Mouse (Mus musculus) T-helper 1 cell (primary cell): ENCODE measurements around the gene Cpne6.

Experiments used
- in situ Hi-C: fragments of 300-600 bp; cut with MboI, MseI; formaldehyde crosslinking; loops from one replicate; pipeline ENCODE4 v1.15.1; 2025; ENCODE audit warnings: high pct_unique_total_duplicates

The Cpne6 gene

DNA sequence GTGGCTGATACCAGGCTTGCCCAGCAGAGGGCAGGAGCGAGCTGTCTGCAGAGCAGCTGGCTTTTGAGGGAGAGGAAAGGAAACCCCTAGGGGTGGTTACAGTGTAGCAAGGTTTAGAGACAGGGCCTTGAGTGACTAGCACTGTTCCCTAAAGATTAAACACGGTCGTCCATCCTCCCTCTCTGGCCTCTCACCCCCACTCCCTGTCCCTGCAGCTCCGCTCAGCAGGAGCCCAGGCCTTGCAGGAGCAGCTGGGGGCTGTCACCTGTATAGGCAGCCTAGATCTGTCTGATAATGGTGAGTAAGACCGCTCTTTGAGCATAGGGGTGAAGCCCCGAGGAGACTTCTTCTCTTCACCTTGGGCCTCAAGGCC lies 12.8 kb upstream of the Cpne6 start:
- in situ Hi-C loops = loop anchor here (5.0 kb wide), 1 partner anchor 35 kb away; no protein-coding TSS in a partner anchor

DNA sequence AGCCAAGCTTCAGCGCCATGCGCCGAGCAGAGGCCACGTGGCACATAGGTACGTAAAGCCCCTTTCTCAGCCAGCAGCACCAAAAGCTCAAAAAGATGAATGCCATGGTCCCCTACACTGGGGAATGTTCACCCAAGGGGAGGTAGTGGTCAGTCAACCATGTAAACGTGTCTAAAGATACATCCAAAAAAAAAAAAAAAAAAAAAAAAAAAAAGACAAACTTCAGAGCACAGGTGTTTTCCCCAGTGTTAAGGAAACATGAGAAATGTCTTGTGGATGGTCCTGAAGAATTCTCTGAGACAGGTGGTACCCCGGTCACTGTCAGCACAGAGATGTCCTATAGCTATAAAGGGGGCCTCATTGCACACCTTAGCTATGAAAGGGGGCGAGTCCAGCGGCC lies 4.6 kb upstream of the Cpne6 start:
- in situ Hi-C loops = no loop called here

DNA sequence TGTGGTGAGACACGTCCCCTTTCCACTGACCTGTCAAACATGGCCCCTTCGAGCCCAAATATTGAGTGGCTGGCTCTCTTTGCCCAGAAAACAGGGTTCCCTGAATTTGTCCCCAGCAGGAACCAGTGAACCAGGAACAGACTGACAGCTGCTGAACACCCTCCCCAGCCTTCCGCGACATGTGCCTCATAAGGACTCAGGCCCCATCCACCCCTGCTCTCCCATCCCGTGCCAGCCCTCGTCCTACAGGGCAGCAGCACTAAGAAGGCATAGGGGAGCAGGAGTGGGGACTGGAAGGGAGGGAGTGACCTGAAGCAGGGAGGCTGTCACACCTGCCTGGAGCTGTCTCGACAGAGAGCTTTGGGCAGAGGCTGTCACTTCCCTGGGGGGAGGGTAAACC lies 2.4 kb upstream of the Cpne6 start:
- in situ Hi-C loops = no loop called here

DNA sequence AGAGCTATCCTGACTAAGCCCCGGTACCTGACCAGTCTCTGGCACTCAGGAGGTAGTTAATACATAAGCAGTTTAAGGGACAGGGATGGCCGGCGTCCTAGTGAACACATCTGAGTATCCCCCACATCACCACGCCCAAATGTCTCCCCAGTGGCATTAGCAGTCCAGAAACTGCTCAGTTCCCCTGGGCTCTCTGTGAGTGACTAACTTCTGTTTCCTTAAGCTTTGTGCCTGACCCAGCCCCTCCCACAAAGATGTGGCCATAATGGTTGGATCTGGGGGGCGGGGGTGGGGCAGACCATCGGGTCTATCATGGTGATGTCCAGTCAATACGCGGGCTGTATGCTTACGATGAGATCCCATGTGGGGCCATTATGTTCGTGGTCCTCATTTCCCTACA lies 705 bp upstream of the Cpne6 start:
- in situ Hi-C loops = no loop called here

DNA sequence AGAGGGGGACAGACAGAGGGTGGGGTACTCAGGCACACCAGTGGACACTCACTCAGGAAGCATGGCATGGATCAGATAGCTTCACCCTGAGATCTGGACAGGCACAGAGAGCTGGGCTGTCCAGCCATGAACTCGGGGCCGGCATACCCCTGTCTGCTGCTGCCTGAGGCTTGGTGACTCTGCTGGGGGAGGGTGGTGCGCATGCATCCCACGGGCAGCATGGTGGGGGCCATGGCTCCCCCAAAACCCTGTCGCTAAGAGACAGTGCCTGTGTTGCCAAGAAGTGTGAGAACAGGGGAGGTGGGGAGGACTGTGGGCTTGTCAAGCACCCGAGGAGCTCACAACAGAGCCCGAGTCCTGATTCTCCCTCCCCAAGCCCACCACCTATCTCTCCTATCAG lies 792 bp downstream of the Cpne6 start:
- in situ Hi-C loops = no loop called here

DNA sequence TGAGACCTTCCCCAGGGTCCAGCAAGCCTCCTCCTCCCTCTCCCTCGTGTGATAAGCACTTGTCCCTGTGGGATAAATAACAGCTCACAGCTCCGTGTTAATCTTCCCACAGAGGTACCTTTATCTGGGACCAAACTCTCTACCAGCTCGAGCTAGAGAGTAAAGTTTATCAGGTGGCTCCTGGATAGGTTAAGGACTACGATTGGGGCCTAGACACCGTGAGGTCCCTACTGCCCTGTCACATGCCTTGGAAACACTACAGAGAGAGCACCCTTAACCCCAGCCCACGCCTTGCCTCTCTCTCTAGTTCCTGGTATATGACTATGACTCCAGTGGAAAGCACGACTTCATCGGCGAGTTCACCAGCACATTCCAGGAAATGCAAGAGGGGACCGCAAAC lies 3.7 kb downstream of the Cpne6 start:
- in situ Hi-C loops = no loop called here

DNA sequence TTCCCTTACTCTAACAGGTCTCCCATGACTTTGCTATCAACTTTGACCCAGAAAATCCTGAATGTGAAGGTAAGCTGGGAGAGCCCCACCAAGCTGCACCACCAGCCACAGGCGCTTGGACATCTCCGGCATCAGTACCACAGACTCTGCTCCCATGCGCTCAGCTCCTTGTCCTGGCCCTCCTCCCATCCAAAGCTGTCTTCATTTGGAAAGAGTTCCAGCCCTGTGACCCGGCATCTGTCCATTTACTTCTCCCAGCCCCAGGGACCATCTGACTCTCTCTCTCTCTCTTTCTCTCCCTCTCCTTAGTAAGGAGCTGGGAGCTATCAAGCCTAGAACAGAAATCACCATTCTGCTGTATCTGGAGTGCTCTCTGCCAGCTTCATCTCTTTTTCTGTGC lies 5.6 kb downstream of the Cpne6 start:
- in situ Hi-C loops = no loop called here

DNA sequence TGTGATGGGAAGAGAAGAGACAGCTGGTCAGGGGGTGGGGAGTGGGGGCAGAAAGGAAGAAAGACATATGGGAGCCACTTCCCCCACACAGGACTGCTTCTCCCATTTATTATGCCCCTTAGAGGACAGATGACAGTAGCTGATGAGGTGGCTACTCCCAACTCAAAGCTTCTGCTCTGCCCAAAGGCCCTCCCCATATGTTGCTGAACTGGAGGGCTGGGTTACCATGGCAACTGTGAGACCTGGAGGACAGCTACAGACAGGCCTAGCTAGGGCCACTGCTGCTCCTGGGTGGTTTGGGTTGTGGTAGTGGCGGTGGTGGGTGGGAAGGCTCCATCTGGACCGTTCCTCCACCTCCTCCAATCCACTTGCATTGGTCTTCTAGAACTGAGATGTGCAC lies 8.7 kb downstream of the Cpne6 start:
- in situ Hi-C loops = no loop called here

DNA sequence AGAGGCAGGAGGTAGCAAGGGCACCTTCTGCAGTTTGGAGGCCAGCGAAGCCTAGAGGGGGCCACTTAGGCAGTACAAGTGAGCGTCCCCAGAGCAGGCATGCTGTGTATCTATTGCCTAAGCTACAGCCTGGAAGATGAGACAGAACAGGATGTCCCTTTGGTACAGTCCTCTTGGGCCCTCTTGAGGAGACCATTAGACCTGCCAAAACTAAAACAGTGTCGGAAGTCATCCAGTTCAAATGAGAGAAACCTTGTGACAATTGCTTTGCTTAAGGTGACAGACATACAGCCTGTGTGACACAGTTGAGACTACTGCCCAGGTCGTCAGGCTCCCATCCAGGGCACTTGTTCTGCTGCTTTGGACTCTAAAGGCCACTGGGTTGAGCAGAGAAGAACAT lies 9.4 kb downstream of the Cpne6 start:
- in situ Hi-C loops = no loop called here

DNA sequence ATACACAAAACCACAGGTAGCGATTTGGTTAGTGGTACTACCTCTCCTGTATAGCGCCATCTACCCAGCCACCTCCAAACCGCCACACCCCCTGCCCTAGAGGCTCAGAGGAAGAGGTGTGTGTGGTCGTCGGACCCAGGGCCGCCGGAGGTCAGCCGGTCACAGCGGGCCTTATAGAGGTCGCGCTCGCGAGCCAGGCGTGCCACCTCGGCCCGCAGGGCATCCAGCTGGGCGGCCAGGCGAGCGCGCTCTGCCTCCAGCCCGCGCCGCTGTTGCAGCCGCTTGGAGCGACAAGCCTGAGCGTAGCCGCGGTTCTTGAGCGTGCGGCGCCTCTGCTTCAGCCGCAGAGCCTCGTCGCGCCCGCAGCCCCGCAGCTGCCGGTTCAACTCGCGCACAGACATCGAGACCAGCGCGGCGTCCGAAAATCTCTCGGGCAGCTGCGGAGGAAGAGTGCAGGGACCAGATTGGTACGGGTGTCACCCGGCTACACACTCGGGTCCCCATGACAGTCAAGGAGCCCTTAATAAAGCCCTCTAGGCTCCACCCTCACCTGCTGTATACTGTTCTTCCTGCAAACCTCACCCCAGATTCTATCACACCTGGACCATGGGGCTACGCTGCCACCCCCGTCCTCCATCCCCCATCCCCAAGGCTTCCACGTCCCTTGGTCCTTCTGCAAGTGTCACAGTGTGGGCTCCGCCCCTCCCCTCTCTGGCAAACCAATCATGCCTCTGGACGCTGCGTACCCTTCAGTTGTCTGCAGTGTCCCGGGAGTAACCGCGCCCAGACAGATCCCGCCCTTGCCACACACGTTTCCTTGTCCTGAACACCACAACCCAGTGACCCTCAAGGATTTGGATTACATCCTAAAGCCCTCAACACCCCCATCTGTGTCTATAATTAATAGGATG lies 10.5 kb downstream of the Cpne6 start:
- in situ Hi-C loops = no loop called here

DNA sequence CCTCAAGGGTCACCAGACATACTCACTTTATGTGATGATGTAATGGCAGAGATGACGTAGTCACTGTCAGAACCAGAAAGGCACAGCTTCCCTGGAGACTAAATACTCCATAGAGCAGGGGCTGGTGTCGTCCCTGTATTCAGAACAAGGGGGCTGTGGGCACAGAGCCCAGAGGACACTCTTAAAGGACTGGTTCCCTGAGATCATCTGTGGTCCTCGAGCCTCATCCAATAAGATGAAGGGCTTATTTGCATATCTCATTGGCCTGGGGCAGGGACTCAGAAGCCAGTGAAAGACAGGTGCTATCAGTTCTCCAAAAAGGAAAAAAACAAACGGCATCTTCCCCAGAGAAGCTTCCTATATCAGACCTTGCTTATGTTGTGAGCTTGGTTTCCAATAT lies 13.8 kb downstream of the Cpne6 start:
- in situ Hi-C loops = no loop called here

DNA sequence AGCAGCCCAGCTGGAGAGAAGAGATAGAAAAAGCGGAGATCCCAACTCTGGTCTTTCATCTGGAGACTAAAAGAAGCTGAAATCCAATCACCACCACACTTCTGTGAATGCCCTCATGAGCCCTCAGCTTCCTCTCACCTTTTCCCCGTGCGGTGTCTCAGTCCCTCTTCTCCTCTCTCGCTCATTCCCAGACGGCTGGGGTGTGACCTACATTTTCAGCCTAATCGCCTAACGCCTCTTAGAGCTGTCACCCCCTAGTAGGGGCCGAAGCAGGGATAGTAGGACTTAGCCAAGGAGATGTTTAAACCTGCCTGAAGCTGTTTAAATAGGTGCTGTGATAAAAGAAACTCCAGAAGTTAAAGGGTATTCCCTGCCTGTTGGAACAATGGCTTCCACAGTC lies 14.5 kb downstream of the Cpne6 start, which contains the start of gene Nrl:
Gene Nrl, minus strand, starts transcription at position 197 of the 400 bp plus-strand sequence.
- in situ Hi-C loops = no loop called here

DNA sequence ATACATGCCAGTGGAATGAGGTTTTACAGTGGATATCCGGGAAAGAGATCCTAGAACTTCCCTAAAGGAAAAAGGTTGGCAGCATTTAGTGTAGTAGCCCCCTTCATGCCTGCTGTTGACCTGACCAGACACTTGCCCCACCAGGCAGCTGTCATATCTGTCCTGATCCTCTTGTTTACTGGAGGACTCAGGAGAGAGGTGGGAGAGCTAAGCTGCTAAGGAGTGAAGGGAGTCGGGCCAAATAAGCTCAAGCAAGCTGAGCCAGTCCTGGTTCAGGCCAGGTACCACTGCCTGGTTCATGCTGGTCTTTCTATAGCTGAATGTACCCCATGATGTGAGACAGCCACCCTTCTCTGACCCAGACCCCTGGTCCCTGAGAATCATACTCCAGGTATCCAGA lies 16.4 kb downstream of the Cpne6 start:
- in situ Hi-C loops = no loop called here

DNA sequence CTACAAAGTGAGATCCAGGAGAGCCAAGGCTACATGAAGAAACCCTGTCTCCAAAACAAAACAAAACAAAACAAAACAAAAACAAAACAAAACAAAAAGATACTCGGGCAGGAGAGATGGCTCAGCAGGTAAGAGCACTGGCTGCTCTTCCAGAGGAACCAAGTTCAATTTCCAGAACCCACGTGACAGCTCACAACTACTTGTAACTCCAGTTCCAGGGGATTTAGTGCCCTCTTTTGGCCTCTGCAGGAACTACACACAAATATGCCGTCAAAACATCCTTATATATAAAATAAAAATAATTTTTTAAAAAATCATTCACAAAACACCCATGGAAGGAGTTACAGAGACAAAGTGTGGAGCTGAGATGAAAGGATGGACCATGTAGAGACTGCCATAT lies 17.7 kb downstream of the Cpne6 start:
- in situ Hi-C loops = no loop called here

DNA sequence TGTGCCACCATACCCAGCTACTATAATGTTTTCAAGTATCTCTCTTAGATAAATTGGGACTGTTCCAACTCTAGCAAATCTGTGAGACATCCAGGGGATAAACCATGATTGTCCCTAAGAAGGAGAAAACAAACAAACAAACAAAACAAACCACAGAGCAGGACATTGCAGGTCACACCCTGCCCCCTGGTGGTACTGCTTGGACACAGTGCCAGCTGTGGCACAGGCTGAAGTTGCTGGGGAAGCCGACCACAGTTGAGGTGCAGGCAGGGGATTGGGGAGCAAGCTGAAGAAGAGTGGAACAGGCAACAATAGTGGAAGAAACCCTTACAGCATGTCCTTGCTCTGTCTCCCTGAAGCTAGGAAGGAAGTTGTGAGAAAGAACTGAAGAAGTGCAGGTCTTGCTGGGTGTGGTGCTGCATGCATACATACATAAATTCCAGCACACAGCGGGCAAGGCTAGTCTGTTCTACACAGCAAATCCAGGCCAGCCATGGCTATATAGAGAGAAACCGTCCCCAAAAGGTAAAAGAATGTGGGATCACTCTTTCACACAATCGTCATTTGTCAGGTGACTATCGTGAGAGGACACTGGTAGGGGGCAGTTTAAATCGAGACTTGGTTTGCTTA lies 26.0 kb downstream of the Cpne6 start:
- in situ Hi-C loops = no loop called here

DNA sequence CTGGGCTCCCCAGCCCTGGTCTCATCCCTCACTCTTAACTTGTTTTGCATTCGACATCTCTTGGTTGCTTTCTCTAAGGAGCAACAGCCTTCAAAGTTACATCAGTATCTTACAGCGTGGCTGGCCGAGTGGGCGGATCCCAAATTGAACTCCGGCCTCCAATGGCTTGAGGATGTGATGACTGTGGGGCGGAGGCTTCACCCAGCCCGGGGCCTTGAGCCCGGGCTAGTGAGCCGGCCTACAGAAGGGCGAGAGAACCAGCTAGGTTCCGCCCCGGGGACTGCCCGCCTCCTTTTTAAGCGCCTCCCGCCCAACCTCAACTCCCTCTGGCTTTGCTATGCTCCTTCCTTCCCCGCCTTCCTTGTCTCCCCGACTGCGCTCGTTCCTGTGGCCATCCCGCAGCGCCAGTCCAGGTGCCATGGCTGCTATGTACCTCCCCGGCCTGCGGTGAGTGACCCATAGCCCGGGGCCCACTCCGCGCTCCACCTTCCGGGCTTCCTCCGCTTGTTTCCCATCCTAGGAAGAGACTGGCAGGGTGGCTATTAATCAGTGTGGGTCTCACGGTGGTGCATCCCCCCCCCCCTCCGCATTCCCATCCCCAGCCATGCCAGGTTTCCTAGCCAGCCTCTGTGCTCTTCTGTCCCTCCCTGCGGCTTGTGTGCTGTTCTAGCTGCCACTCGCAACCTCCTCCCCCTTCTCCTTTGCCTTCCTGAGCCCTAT lies 30.0 kb downstream of the Cpne6 start, which contains the start of gene Pck2:
Gene Pck2, plus strand, starts transcription at position 200 of the 720 bp plus-strand sequence.
- in situ Hi-C loops = no loop called here

DNA sequence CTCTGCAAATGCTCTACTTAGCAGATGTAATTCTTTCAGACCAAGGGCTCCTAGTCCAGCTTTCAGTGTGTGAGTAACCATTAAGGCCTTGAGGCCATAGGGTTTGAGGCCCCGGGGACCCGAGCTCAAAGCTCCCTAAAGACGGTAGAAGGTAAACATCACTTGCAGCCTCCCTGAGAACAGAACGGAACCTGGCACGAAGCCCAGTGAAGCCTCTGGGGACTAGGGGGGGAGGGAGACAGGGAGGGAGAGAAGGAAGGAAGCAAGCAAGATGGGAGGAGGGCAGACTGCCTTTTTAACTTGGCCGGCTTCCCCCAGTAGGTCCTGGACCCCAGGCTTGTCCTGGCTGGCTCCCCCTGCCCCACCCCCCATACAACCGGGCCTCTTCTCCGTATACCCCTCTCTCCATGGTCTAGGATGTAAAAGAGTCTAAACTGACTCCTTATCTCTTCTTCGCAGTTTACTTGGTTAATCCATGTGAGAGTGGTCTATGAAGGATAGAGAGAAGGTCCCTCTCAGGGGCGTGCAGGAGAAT lies 30.6 kb downstream of the Cpne6 start:
- in situ Hi-C loops = no loop called here

DNA sequence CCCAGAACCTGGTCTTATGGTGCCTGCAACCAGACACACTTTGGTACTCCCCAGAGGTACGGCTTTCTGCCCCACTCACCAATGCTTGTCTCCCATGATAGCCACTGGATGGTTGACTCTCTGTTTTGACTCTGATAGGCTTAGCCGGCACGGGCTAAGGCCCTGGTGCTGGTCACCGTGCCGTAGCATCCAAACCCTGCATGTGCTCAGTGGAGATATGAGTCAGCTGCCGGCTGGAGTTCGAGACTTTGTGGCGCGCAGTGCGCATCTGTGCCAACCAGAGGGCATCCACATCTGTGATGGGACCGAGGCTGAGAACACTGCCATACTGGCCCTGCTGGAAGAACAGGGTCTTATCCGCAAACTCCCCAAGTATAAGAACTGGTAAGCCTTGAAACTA lies 32.0 kb downstream of the Cpne6 start:
- in situ Hi-C loops = no loop called here

DNA sequence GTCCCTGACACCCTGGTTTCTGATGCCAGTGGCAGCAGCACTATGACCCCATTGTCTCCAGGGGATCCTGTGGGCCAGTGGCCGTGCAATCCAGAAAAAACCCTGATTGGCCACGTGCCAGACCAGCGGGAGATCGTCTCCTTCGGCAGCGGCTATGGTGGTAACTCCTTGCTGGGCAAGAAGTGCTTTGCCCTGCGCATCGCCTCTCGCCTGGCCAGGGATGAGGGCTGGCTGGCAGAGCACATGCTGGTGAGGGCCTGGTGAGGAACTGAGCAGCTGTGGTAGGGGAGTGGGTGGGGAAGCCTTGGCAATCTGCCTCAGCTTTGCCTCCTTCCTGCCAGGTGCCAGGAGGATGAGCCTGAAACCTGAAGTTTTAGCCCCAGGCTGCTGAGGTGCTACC lies 34.1 kb downstream of the Cpne6 start:
- in situ Hi-C loops = no loop called here

DNA sequence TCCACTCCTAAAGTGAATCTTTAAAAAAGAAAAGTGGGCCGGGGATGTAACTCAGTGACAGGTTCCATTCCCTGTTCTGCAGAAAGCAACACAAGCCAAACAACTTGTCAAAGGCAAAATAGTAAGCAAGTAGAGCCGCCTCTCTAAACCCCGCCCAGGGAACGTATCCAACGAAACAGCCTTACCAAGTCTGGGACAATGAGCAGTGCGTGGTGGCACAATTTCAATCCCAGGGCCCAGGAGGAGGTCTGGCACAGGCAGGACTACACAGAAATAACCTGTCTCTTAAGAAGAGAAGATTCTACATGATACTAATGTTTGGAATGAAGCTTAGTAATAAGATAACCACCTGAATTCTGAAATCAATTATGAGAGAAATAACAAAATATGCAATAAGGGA lies 39.9 kb downstream of the Cpne6 start:
- in situ Hi-C loops = no loop called here

DNA sequence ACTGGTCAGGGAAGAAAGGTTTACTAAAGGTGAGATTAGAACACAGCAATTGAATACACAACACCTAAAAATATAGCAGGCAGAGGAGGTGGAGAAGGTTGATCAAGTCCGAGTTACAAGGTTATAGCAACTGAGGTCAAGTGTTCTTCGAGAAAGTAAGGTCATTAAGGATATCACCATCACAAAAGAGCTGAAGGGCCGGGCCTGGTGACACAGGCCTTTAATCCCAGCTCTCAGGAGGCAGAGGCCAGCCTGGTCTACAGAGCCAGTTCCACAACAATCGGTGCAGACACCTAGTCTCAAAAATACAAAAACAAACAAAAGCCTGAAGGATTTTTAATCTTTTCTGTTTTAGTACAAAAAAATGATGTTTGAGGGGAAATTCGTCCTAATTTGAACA lies 41.1 kb downstream of the Cpne6 start:
- in situ Hi-C loops = no loop called here

DNA sequence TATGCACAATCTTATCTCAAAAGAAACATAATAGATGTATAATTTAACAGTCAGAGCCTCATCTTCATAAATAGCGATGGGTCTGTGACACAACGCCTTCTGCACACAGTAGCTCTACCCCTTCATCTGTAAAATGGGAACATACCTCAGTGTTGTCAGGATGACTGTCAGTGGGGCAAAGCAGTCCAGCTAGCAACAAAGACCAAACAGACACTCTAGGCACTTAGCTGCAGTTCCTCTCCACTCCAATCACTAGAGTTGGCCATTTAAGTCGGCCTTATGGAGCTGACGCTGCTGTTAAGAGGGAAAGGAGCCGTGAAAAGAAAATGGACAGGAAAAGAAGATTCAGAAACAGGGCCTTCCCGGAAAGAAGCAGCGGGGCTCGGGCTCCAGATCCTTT lies 41.5 kb downstream of the Cpne6 start:
- in situ Hi-C loops = no loop called here
